Mouse (Mus musculus) MEL-GATA-1-ER (cell line): ENCODE data around the gene Zfp652.
A peak's percentile ranks its signal among the peaks of the same experiment; 100 is the strongest.
"Not testable (repeated sequence)": the region's sequence is repeated elsewhere in the genome, so short reads cannot be mapped to it uniquely, and the experiment has no call there.

ENCODE experiments used
- DNase-seq: peaks from one replicate; pipeline ENCODE4 v3.0.0-alpha.2; 2012; ENCODE audit warnings: low read depth; ENCODE audit errors: extremely low read depth

Gene Zfp652

GRCm38 (mm10) chr11:95844935-95845334 lies 132.5 kb downstream of the Zfp652 start:
- DNase-seq: no peak

DNA sequence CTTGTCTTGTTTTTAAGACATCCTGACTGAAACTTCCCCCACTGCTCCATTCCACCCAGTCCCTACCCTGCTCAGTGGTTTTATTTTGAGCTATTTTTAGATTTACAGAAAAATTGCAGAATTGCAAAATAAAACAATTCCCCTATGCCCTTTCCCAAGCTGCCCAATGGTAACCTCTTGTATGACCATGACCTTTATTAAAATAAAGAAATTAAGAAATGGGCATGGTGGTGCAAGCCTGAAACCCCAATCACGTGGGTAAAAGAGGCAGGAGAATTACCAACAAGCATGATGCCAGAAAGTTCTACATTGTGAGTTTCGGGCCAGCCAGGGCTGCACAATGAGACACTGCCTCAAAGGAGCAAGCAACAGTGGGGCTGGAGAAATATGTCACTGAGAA lies 138.4 kb downstream of the Zfp652 start:
- DNase-seq: no peak

- no peak for DNase-seq
Measured at GRCm38 (mm10) chr11:95853684-95854083, 141.2 kb downstream of the Zfp652 start.

DNA sequence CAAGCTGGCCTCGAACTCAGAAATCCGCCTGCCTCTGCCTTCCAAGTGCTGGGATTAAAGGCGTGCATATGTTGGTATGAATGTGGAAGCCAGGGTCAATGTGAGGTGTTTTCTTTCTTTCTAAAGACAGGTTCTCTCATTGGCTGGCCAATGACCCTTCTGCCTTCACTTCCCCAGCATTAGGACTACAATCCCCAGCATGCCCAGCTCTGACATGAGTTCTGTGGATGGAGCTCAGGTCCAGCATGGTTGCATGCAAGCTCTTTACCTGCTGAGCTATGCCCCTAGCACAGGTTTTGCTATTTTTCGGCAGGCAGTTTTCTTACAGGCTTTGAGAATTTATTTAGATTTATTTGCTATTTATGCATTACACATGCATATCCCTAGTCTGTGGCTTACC lies 144.8 kb downstream of the Zfp652 start:
- DNase-seq: no peak

DNA sequence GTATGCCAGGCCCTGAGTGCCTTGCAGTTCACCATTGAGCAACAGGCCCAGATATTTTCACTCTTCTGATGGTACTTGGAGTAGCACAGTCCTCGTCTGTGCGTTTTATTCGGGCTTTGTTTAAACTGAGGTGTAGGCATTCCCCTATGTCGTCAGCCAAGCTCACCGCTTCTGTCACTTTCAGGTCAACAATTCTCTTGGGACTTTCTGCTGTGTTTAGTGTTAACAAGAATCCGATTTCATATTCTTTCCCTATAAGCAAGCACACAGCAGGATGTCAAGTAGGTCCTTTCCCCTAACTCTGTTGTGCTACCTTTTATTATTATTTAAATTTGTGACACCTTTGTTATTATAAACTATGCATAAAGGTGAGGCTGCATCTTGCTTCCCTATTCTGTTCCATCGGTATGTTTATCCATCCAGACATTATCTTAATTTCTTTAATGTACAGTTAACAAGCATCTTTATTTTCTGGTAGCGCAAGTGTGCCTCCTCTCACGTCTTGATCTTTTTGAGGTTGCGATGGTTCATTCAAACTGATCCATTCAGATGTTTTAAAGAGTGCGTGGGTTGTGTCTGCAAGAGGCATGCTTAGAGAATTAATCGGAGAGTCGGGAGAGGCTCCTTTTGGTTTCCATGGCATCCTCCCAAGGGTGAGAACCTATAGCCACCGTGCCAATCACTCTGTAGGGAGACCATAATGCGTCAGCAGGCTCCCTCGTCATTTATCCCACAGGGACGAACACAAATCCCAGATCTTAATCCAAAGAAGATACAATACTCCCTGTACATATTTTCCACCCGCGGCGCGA lies 145.4 kb downstream of the Zfp652 start:
- DNase-seq: peak; percentile 19

DNA sequence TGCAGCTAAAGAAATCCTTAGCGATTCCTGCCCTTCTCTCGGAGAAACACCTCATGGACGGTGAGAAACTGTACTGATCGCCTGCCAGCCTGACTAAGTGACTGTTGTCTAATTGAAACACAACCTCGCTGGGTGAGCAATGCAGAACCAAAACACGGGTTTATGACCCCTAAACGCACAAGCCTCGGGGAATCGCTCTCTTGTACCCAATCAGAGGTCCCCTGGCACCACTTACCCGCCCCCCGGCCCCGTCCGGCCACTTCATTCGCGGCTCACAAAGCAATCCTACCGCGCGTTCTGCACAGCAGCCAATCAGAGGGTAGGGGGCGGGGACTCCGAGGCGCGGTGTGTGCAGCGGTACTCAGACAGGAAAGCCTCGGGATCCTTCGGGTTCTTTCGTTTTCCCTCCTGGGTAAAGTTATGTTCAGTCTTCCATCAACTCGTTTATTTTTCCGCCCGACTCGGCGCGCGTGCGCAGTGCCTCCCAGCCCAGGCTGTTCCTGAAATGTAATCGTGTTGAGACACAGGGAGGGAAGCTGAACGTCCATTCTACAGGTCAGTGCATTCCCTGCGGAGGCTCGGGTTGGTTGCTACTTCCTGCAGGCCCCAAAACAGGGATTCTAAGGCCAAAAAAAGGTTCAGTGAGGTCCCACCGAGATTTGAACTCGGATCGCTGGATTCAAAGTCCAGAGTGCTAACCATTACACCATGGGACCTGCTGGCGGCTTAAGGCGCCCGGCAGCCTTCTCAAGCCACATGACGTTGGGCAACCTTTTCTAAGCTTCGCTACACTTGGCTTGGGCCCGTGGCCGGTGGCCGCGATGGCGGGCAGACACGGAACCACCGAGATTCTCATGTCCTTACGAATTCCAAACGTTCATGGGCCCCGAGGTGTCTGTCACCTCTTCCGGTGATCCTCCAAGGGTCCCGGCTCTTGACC lies 146.3 kb downstream of the Zfp652 start:
- peak; percentile 96 for DNase-seq

GRCm38 (mm10) chr11:95859468-95859855 lies 147.0 kb downstream of the Zfp652 start:
- peak; percentile 66 for DNase-seq

- DNase-seq: peak; percentile 40
Measured at GRCm38 (mm10) chr11:95860071-95860490, 147.6 kb downstream of the Zfp652 start.

GRCm38 (mm10) chr11:95861397-95861796 lies 148.9 kb downstream of the Zfp652 start:
- no peak for DNase-seq

- DNase-seq: no peak
Measured at GRCm38 (mm10) chr11:95869442-95869841, 157.0 kb downstream of the Zfp652 start.

DNA sequence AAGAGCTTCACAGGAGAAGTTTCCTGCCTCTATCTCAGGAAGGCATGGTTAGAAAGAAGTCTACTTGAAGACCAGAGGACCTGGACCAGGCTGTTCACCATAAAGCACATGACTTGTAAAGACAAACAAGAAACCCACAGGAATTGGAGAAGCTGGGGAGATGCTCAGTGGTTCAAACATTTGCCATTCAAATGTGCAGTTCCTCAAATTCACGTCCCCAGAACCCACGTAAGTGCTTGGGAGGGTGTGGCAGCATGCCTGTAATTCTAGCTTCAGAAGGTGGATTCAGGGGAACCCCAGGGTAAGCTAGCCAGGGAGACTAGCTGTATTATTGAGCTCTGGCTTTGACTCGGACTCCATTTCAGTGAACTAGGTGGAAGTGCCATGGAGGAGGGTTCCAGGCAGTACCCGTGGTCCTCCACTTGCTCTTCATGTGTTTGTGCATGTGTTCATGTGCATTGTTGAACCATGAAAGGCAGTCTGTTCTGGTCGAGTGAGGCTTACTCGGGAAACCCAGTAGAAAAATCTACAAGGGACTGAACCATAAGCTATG lies 157.5 kb downstream of the Zfp652 start:
- peak; percentile 39 for DNase-seq

GRCm38 (mm10) chr11:95875804-95876203 lies 163.3 kb downstream of the Zfp652 start:
- peak; percentile 35 for DNase-seq

DNA sequence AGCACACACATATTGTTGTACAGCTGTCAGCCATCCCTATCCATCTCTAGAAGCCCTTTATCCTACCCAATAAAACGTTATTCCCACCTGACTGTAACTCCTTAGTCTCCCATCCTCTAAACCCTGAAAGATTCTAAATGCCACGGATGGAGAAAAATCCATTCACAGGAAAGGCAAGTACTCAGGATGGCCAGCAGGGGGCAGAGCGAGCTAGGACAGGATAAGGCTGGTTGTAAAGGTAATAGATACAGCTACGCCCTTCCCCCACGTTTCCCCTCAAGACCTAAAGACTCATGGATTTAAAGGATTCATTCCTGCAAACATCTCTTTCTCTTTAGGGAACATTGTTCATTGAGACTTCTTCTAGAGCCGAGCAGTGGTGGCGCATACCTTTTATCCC lies 163.8 kb downstream of the Zfp652 start:
- peak; percentile 55 for DNase-seq

DNA sequence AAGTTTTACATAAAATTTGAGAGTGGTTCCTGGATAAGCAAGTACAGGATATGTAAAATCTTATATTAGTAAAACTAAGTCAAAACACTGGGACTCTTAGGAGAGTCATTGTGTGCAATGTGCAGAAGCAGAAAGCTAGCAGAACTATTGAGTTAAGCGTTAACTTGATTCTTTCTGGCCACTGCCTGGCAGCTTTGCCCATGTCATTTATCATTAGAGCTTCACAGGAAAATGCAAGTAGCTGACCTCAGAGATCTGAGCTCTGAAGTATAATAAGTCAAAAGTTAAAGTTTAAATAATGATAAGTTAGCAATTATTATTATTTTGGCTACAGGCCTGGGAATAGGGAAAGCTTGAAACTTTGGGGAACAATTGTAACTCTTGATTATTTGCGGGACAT lies 167.4 kb downstream of the Zfp652 start:
- not testable (repeated sequence) for DNase-seq
